Mouse (Mus musculus): ENCODE results near the gene Vps13d. TPM values are rescaled to one million over a fixed set of nuclear protein-coding genes. Genes with fewer than 3 reads are reported as not detected.

Vps13d gene
- polyA plus RNA-seq, 1 experiment: 71.8 TPM

DNA sequence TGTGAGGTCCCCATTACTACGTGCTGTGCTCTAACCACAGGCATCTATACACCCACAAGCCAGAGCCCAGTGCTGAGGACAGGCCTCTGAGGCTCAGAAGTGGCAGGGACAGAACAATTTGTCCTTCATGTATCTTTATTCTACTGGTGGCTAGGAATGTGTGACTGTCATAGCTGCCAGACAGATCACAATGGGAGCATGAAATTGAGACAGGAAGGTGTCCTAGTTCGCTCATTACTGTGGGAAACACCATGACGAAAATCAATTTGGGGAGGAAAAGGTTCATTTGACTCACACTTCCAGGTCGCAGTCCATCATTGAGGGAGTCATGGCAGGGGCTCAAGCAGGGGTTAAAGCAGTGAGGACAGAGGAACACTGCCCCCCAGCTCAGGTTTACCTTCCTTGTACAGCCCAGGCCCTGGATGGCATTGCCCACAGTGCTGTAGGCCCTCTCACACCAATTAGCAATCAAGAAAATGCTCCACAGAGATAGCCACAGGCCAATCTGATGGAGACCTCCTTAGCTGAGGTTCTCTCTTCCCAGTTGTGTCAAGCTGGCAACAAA lies 254.9 kb downstream of the Vps13d start:
- TF ChIP-seq CTCF (IDR thresholded peaks at IDR 0.05; ENCODE audit: insufficient read depth, low read depth, low read length) (no peak), POLR2A (IDR thresholded peaks at IDR 0.05; ENCODE audit: insufficient read depth, low read depth, low read length) (no peak)
- 92% methylated on average over 4 of the region's 4 CpGs for WGBS

DNA sequence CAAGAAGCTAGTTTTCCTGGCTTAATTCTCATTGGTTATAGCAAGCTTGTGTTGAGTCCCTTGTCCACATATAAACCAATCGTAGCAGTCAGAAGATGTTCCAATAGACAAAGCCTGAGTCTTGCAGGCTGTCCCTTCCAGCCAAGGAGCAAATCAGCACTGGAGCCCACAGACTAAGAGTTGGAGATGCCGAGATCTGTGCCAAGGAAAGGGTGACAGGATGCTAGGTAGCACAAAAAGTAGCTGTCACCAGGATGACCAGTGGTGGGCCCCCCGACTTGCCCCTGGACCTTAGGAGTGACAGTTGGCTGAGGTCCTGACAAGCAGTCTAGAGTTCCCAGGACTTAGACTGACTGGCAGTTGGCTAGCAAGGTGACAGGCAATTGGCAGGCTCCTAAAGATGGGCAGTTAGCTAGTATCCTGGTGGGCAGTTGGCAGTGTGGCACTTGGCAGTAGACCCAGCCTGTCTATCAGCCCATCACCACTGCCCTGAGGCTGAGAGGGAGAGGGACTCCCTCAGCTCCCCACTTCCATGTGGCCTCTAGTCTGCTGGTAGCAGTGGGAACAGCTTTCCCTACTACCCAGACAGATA lies 258.1 kb downstream of the Vps13d start:
- peaks cover 4% of the 10 kb centered on the region; the same call in 1 of the 2 replicates for H3K4me1 ChIP-seq (ENCODE audit: control insufficient read depth, insufficient read depth, low read length)

More for the DNA sequence above, 254.9 kb downstream of the Vps13d start:
- Histone ChIP-seq H3K4me1 (ENCODE audit: control insufficient read depth, insufficient read depth, low read length) (no peaks in the 10 kb centered on the region), H3K27ac (ENCODE audit: insufficient read depth, low read depth, low read length) (no peak overlapping the region), H3K4me3 (ENCODE audit: insufficient read depth, low read depth, low read length) (no peak overlapping the region)

DNA sequence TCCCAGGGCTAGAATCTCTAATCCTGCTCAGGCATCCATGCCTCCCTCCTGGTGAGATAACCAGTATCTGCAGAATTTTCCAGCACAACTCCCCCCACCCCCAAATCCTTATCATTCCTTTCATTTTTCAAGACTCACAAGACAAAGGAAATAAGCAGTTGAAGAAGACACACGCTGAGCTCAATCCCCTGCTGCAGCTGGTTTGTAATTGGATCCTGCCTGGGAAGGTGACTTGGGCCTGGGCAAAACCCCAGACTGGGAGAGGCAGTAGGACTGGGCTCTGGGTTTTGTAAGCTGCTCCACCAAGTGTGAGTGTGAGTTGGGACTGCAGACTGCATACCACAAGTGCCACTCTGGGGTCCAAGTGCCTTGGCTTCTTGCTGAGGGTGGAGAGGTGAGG lies 260.3 kb downstream of the Vps13d start:
- Histone ChIP-seq H3K27ac (ENCODE audit: insufficient read depth, low read depth, low read length) (no peak overlapping the region), H3K4me3 (ENCODE audit: insufficient read depth, low read depth, low read length) (no peak overlapping the region), H3K4me1 (ENCODE audit: control insufficient read depth, insufficient read depth, low read length) (peaks cover 10% of the 10 kb centered on the region)
- 19% methylated on average over 1 of the region's 1 CpGs for WGBS
- TF ChIP-seq CTCF (IDR thresholded peaks at IDR 0.05; ENCODE audit: insufficient read depth, low read depth, low read length) (no peak), POLR2A (IDR thresholded peaks at IDR 0.05; ENCODE audit: insufficient read depth, low read depth, low read length) (no peak)

More for the DNA sequence above, 258.1 kb downstream of the Vps13d start:
- Histone ChIP-seq H3K27ac (ENCODE audit: insufficient read depth, low read depth, low read length) (no peak overlapping the region), H3K4me3 (ENCODE audit: insufficient read depth, low read depth, low read length) (no peak overlapping the region)
- WGBS: 56% methylated on average over 3 of the region's 3 CpGs
- TF ChIP-seq POLR2A (IDR thresholded peaks at IDR 0.05; ENCODE audit: insufficient read depth, low read depth, low read length) (no peak), CTCF (IDR thresholded peaks at IDR 0.05; ENCODE audit: insufficient read depth, low read depth, low read length) (no peak)

DNA sequence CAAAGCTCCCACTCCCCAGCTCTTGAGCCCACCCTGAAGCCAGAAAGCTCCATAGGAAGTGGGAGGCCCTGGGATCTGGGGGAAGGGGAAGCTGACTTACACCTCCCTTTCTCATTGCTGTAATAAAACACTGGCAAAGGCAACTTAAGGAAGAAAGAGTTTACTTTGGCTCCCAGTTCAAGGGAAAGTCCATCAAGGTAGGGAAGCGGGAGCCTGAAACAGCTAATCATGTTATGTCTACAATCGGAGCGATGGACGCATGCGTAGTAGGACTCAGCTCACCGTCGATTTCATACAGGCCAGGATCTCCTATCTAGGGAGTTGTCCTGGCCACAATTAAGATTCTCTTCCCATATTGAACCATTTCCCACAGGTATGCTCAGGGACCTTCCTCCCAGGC lies 263.6 kb downstream of the Vps13d start:
- 95% methylated on average over 7 of the region's 7 CpGs for WGBS
- H3K27ac ChIP-seq (ENCODE audit: insufficient read depth, low read depth, low read length): no peak overlapping the region

DNA sequence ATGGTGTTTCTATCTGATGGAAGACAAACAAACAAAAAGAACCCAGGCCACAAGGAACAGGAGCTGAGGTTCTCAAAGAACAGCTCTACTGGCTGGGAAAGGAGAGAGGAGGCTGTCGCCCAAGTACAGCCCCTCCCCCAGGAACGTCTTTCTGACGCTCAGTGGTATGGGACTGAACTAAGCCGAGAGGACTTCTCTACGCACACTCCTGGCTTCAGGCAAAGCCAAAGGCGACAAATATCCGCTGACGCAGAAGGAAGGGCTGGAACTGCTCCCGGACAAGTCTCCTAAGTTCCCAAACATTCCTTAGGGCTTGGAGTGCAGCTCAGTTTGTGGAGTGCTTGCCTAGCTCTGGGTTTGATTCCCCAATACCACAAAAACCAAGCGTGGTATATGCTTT lies 264.4 kb downstream of the Vps13d start:
- H3K4me3 ChIP-seq (ENCODE audit: insufficient read depth, low read depth, low read length): no peak overlapping the region
- no peak for TF ChIP-seq CTCF (IDR thresholded peaks at IDR 0.05; ENCODE audit: insufficient read depth, low read depth, low read length)
- TF ChIP-seq POLR2A (IDR thresholded peaks at IDR 0.05; ENCODE audit: insufficient read depth, low read depth, low read length): no peak
- H3K27ac ChIP-seq (ENCODE audit: insufficient read depth, low read depth, low read length): no peak overlapping the region
- H3K4me1 ChIP-seq (ENCODE audit: control insufficient read depth, insufficient read depth, low read length): peaks cover 10% of the 10 kb centered on the region
- 34% methylated on average over 10 of the region's 10 CpGs for WGBS

More for the DNA sequence above, 263.6 kb downstream of the Vps13d start:
- TF ChIP-seq CTCF (IDR thresholded peaks at IDR 0.05; ENCODE audit: insufficient read depth, low read depth, low read length) (no peak), POLR2A (IDR thresholded peaks at IDR 0.05; ENCODE audit: insufficient read depth, low read depth, low read length) (no peak)
- H3K4me1 ChIP-seq (ENCODE audit: control insufficient read depth, insufficient read depth, low read length): peaks cover 10% of the 10 kb centered on the region
- H3K4me3 ChIP-seq (ENCODE audit: insufficient read depth, low read depth, low read length): no peak overlapping the region

DNA sequence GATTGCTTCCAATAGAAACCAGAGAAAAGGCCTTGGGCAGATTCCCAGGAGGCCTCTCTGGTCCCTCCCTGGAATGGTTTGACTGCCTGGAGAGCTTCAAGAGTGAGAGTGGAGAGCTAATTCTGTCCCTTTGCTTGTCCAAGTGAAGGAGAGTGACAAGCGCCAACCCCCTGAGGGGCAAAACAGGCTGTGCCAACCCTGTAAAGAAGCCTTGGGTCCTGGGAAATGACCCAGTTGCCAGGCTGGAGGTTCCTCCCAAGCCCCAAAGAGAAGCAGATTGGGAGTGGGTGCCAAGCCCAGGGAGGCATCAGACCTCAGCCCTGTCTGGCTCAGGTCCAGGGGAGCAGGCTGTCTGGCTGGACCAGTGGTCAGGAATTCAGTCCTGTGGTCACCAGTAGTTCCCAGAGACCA lies 265.0 kb downstream of the Vps13d start:
- Histone ChIP-seq H3K4me1 (ENCODE audit: control insufficient read depth, insufficient read depth, low read length) (peaks cover 10% of the 10 kb centered on the region), H3K27ac (ENCODE audit: insufficient read depth, low read depth, low read length) (no peak overlapping the region), H3K4me3 (ENCODE audit: insufficient read depth, low read depth, low read length) (no peak overlapping the region)
- 55% methylated on average over 1 of the region's 1 CpGs for WGBS
- TF ChIP-seq POLR2A (IDR thresholded peaks at IDR 0.05; ENCODE audit: insufficient read depth, low read depth, low read length) (no peak), CTCF (IDR thresholded peaks at IDR 0.05; ENCODE audit: insufficient read depth, low read depth, low read length) (no peak)

DNA sequence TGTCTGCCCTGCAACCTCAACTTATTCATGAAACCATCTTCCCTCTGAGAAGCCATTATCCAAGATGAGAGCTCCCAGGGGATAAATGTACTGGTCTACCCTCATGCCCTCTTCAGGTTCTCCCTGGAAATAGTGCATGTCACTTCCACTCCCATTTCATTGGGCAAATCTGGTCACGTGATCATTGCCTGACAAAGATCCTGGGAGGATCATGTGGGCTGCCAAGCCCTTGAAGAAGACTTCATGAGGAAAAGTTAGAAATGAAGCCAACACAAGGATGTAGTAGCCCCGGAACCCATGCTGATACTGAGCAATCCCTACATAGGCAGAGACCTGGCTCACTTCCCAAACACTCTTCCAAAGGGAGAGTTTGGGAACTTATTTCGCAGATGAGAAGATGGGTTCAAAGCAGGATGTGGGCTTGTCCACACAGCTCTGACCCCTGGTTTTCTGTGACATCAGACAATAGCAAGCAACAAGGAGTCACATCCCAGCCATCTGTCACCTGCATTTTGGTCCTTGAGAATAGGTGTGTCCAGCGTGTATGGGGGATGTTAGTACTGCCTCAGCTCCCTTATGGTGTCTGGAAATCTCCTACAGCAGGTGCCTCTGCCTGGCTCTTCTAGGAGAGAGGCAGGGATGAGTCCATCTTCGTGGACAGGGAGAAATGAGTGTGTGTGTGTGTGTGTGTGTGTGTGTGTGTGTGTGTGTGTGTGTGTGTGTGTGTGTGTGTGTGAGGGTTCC lies 265.9 kb downstream of the Vps13d start:
- Histone ChIP-seq H3K4me1 (ENCODE audit: control insufficient read depth, insufficient read depth, low read length) (peaks cover 6% of the 10 kb centered on the region), H3K27ac (ENCODE audit: insufficient read depth, low read depth, low read length) (no peak overlapping the region), H3K4me3 (ENCODE audit: insufficient read depth, low read depth, low read length) (no peak overlapping the region)
- TF ChIP-seq POLR2A (IDR thresholded peaks at IDR 0.05; ENCODE audit: insufficient read depth, low read depth, low read length) (no peak), CTCF (IDR thresholded peaks at IDR 0.05; ENCODE audit: insufficient read depth, low read depth, low read length) (no peak)
- 85% methylated on average over 5 of the region's 5 CpGs for WGBS

Other genes starting within 250 kb of the Vps13d start
- gene Tnfrsf1b, start 51.9 kb upstream of the Vps13d start, polyA plus RNA-seq (2012; ENCODE audit: insufficient read depth, insufficient read length, low replicate concordance, missing spikeins): not detected in 2 replicates
- gene Tnfrsf8, start 120.2 kb upstream of the Vps13d start, polyA plus RNA-seq (2012; ENCODE audit: insufficient read depth, insufficient read length, low replicate concordance, missing spikeins): not detected in 2 replicates